Mouse (Mus musculus): ENCODE results near the gene Erbb4. TPM values are rescaled to one million over a fixed set of nuclear protein-coding genes. Genes with fewer than 3 reads are reported as not detected.
A peak's percentile ranks its signal among the peaks of the same experiment; 100 is the strongest.

Gene Erbb4
- polyA plus RNA-seq, 1 experiment = not detected

- whole genome bisulfite sequencing = 86% methylated on average over 10 of the region's 10 CpGs
- DNase-seq (ENCODE audit: low read depth, low spot score) = no peak
These were observed 440.8 kb downstream of the Erbb4 start for GRCm38 (mm10) chr1:68666831-68667601.

GRCm38 (mm10) chr1:68590475-68590874 lies 517.4 kb downstream of the Erbb4 start:
- WGBS = 85% methylated on average over 3 of the region's 3 CpGs
- no peak for DNase-seq (ENCODE audit: low read depth, low spot score)

GRCm38 (mm10) chr1:68573851-68574540 lies 533.9 kb downstream of the Erbb4 start:
- 50% methylated on average over 4 of the region's 4 CpGs for WGBS
- DNase-seq (ENCODE audit: low read depth, low spot score) = no peak

GRCm38 (mm10) chr1:68570924-68571323 lies 536.9 kb downstream of the Erbb4 start:
- WGBS = 83% methylated on average over 1 of the region's 1 CpGs
- no peak for DNase-seq (ENCODE audit: low read depth, low spot score)

- peak; percentile 29 for DNase-seq (ENCODE audit: low read depth, low spot score)
- WGBS = 33% methylated on average over 4 of the region's 4 CpGs
These were observed 564.9 kb downstream of the Erbb4 start for GRCm38 (mm10) chr1:68542942-68543341.

- DNase-seq (ENCODE audit: low read depth, low spot score) = no peak
- WGBS = 48% methylated on average over 2 of the region's 2 CpGs
These were observed 590.0 kb downstream of the Erbb4 start for GRCm38 (mm10) chr1:68517820-68518219.

- WGBS = 82% methylated on average over 1 of the region's 1 CpGs
- DNase-seq (ENCODE audit: low read depth, low spot score) = no peak
These were observed 604.0 kb downstream of the Erbb4 start for GRCm38 (mm10) chr1:68503873-68504272.

GRCm38 (mm10) chr1:68501561-68501960 lies 606.3 kb downstream of the Erbb4 start:
- no peak for DNase-seq (ENCODE audit: low read depth, low spot score)
- WGBS = 55% methylated on average over 4 of the region's 4 CpGs

- peak; percentile 4 for DNase-seq (ENCODE audit: low read depth, low spot score)
These were observed 641.4 kb downstream of the Erbb4 start for GRCm38 (mm10) chr1:68466390-68466960.

GRCm38 (mm10) chr1:68451274-68451673 lies 656.6 kb downstream of the Erbb4 start:
- no peak for DNase-seq (ENCODE audit: low read depth, low spot score)
- WGBS = 83% methylated on average over 1 of the region's 1 CpGs

- DNase-seq (ENCODE audit: low read depth, low spot score) = no peak
- WGBS = 56% methylated on average over 5 of the region's 5 CpGs
These were observed 683.4 kb downstream of the Erbb4 start for GRCm38 (mm10) chr1:68424336-68424983.

GRCm38 (mm10) chr1:68401204-68401603 lies 706.7 kb downstream of the Erbb4 start:
- WGBS = 79% methylated on average over 4 of the region's 4 CpGs
- DNase-seq (ENCODE audit: low read depth, low spot score) = no peak

- WGBS = 78% methylated on average over 2 of the region's 2 CpGs
- no peak for DNase-seq (ENCODE audit: low read depth, low spot score)
These were observed 736.3 kb downstream of the Erbb4 start for GRCm38 (mm10) chr1:68371531-68371930.

GRCm38 (mm10) chr1:68333714-68334113 lies 774.1 kb downstream of the Erbb4 start:
- no peak for DNase-seq (ENCODE audit: low read depth, low spot score)
- WGBS = 49% methylated on average over 2 of the region's 2 CpGs

GRCm38 (mm10) chr1:68305813-68306212 lies 802.0 kb downstream of the Erbb4 start:
- WGBS = 59% methylated on average over 4 of the region's 4 CpGs
- DNase-seq (ENCODE audit: low read depth, low spot score) = no peak

- no peak for DNase-seq (ENCODE audit: low read depth, low spot score)
- WGBS = 59% methylated on average over 2 of the region's 2 CpGs
These were observed 823.4 kb downstream of the Erbb4 start for GRCm38 (mm10) chr1:68284443-68284842.

GRCm38 (mm10) chr1:68275819-68276218 lies 832.0 kb downstream of the Erbb4 start:
- no peak for DNase-seq (ENCODE audit: low read depth, low spot score)
- 48% methylated on average over 5 of the region's 5 CpGs for WGBS

- 43% methylated on average over 3 of the region's 3 CpGs for WGBS
- no peak for DNase-seq (ENCODE audit: low read depth, low spot score)
These were observed 929.3 kb downstream of the Erbb4 start for GRCm38 (mm10) chr1:68178580-68178979.

GRCm38 (mm10) chr1:68155253-68155652 lies 952.6 kb downstream of the Erbb4 start:
- WGBS = 53% methylated on average over 1 of the region's 1 CpGs
- DNase-seq (ENCODE audit: low read depth, low spot score) = no peak

- no peak for DNase-seq (ENCODE audit: low read depth, low spot score)
- WGBS = 81% methylated on average over 2 of the region's 2 CpGs
These were observed 957.3 kb downstream of the Erbb4 start for GRCm38 (mm10) chr1:68150572-68150971.
